Mouse (Mus musculus) forebrain, embryonic 16.5 days (tissue): ENCODE data around the gene Tbxas1. TPM values are rescaled to one million over a fixed set of nuclear protein-coding genes. Genes with fewer than 3 reads are reported as not detected.

Experiments used
- ATAC-seq: fragments of 200-750 bp; cut with Nextera tagmentation; 2 replicates; pipeline ENCODE4 v1.8.0; 2017; ENCODE audit warnings: mild to moderate bottlenecking, moderate library complexity
- H3K27ac ChIP-seq: fragments of 300-500 bp; sonication (generic); 2 replicates; pipeline ENCODE4 v1.5.1; 2014; ENCODE audit warnings: low read length, control low read depth
- H3K27me3 ChIP-seq: fragments of 300-500 bp; sonication (generic); replicated peaks from 2 replicates; pipeline ENCODE4 v1.6.1; 2014; ENCODE audit warnings: low read length; ENCODE audit not compliant: control insufficient read depth, insufficient read depth
- H3K36me3 ChIP-seq: fragments of 300-500 bp; sonication (generic); 2 replicates; pipeline ENCODE4 v1.6.1; 2014; ENCODE audit not compliant: control insufficient read depth, insufficient read depth
- H3K4me1 ChIP-seq: fragments of 300-500 bp; sonication (generic); replicated peaks from 2 replicates; pipeline ENCODE4 v1.6.1; 2014; ENCODE audit warnings: low read length; ENCODE audit not compliant: control insufficient read depth, insufficient read depth
- H3K4me2 ChIP-seq: fragments of 300-500 bp; sonication (generic); 2 replicates; pipeline ENCODE4 v1.6.1; 2014; ENCODE audit warnings: mild to moderate bottlenecking, low read length, control low read depth
- H3K4me3 ChIP-seq: fragments of 300-500 bp; sonication (generic); replicated peaks from 2 replicates; pipeline ENCODE4 v1.5.1; 2014; ENCODE audit warnings: mild to moderate bottlenecking, low read length, control low read depth
- H3K9ac ChIP-seq: fragments of 300-500 bp; sonication (generic); replicated peaks from 2 replicates; pipeline ENCODE4 v1.6.1; 2014; ENCODE audit warnings: low read depth, low read length, control low read depth
- H3K9me3 ChIP-seq: fragments of 300-500 bp; sonication (generic); 2 replicates; pipeline ENCODE4 v1.6.1; 2016; ENCODE audit warnings: low read length; ENCODE audit not compliant: control insufficient read depth
- WGBS: fragments of 180-500 bp; shearing (Covaris S2); extraction: QIAGEN DNeasy Blood & Tissue Kit; methylation state at CpG from one replicate; pipeline ENCODE4 v1.1.7; 2014; 5-methylcytosine and 5-hydroxymethylcytosine counted together
- polyA plus RNA-seq: library from polyadenylated mRNA; unstranded; fragments of >200 nt; fragmentation: Nextera tagmentation; extraction: Ambion mirVana; gene quantifications from 2 replicates; pipeline ENCODE4 v1.2.1, GENCODE M21; 2015

The Tbxas1 gene
- polyA plus RNA-seq, 1 experiment from 2014 or later = 1.1 TPM

DNA sequence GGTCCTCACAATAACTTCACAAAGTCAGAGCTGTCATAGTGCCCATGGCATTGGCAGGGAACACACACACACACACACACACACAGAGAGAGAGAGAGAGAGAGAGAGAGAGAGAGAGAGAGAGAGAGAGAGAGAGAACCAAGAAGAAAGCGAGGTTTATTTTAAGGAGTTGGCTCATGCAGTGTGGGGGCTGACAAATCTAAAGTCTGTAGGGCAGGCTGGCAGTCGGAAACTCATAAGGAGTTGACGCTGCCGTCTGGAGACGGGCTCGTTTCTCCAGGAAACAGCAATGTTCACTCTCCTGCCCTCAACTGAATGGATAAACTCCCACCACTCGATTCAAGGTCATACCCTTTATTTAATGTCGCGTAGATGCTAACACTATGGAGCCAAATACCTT is 165.2 kb downstream of the Tbxas1 start:
- Histone ChIP-seq H3K9ac (no peak overlapping the region), H3K4me3 (no peak overlapping the region), H3K27ac (no peak overlapping the region), H3K27me3 (no peaks in the 10 kb centered on the region), H3K4me2 (no peak overlapping the region), H3K4me1 (no peaks in the 10 kb centered on the region), H3K9me3 (no peaks in the 10 kb centered on the region), H3K36me3 (no peaks in the 10 kb centered on the region)
- ATAC-seq = no peak
- whole genome bisulfite sequencing = 79% methylated on average over 9 of the region's 9 CpGs

GRCm38 (mm10) chr6:39049141-39049540 is 173.9 kb downstream of the Tbxas1 start:
- Histone ChIP-seq H3K9ac (no peak overlapping the region), H3K4me1 (peaks cover 6% of the 10 kb centered on the region; the same call in 1 of the 2 replicates), H3K4me3 (no peak overlapping the region), H3K4me2 (no peak overlapping the region), H3K27me3 (no peaks in the 10 kb centered on the region), H3K36me3 (no peaks in the 10 kb centered on the region), H3K27ac (no peak overlapping the region), H3K9me3 (no peaks in the 10 kb centered on the region)
- ATAC-seq = no peak
- WGBS = 54% methylated on average over 5 of the region's 5 CpGs

- no peaks in the 10 kb centered on the region for H3K9me3 ChIP-seq
- WGBS = 88% methylated on average over 6 of the region's 6 CpGs
Observed at GRCm38 (mm10) chr6:39050836-39051235, 175.6 kb downstream of the Tbxas1 start.

GRCm38 (mm10) chr6:39051799-39052556 is 176.8 kb downstream of the Tbxas1 start:
- Histone ChIP-seq H3K27ac (no peak overlapping the region), H3K4me3 (no peak overlapping the region), H3K9ac (no peak overlapping the region), H3K4me2 (no peak overlapping the region), H3K36me3 (no peaks in the 10 kb centered on the region), H3K9me3 (no peaks in the 10 kb centered on the region), H3K27me3 (no peaks in the 10 kb centered on the region), H3K4me1 (peaks cover 24% of the 10 kb centered on the region)
- whole genome bisulfite sequencing = 81% methylated on average over 9 of the region's 9 CpGs
- no peak for ATAC-seq

More at GRCm38 (mm10) chr6:39050836-39051235, 175.6 kb downstream of the Tbxas1 start:
- H3K4me1 ChIP-seq = peaks cover 22% of the 10 kb centered on the region
- no peak overlapping the region for H3K9ac ChIP-seq
- no peak for ATAC-seq
- no peaks in the 10 kb centered on the region for H3K27me3 ChIP-seq
- H3K36me3 ChIP-seq = no peaks in the 10 kb centered on the region
- H3K4me2 ChIP-seq = no peak overlapping the region
- no peak overlapping the region for H3K27ac ChIP-seq
- no peak overlapping the region for H3K4me3 ChIP-seq

DNA sequence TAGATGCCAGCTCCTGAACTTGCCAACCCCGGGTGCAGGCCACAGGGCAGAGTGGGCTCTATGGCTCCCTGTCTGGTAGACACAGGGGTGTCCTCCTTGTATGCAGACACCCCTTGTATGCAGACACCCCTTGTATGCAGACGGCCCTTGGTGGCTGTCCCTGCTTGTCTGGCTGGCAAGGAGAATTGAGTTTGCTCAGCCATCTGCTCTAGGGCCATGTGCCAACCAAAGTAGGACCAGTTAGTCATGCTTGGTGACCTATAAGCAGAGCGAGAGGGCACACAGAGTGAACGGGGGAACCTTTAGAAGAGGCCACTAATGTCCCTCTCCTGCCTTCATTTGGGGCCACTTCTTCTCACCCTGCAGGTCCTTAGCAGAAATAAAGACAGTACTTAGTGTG is 177.4 kb downstream of the Tbxas1 start:
- 81% methylated on average over 4 of the region's 4 CpGs for WGBS
- no peaks in the 10 kb centered on the region for H3K27me3 ChIP-seq
- H3K4me3 ChIP-seq = no peak overlapping the region
- no peaks in the 10 kb centered on the region for H3K9me3 ChIP-seq
- H3K4me1 ChIP-seq = peaks cover 24% of the 10 kb centered on the region
- H3K9ac ChIP-seq = no peak overlapping the region
- H3K4me2 ChIP-seq = no peak overlapping the region
- no peak overlapping the region for H3K27ac ChIP-seq
- H3K36me3 ChIP-seq = no peaks in the 10 kb centered on the region
- ATAC-seq = no peak

GRCm38 (mm10) chr6:39054206-39054864 is 179.1 kb downstream of the Tbxas1 start:
- H3K9me3 ChIP-seq = no peaks in the 10 kb centered on the region
- 50% methylated on average over 13 of the region's 13 CpGs for WGBS
- H3K27ac ChIP-seq = 0 out of 2 replicates have a peak overlapping the region, but pooled peaks have one; percentile 20
- ATAC-seq = peak; percentile 81
- no peaks in the 10 kb centered on the region for H3K27me3 ChIP-seq
- H3K4me1 ChIP-seq = peaks cover 24% of the 10 kb centered on the region
- no peak overlapping the region for H3K9ac ChIP-seq
- no peaks in the 10 kb centered on the region for H3K36me3 ChIP-seq
- H3K4me3 ChIP-seq = no peak overlapping the region
- H3K4me2 ChIP-seq = no peak overlapping the region

DNA sequence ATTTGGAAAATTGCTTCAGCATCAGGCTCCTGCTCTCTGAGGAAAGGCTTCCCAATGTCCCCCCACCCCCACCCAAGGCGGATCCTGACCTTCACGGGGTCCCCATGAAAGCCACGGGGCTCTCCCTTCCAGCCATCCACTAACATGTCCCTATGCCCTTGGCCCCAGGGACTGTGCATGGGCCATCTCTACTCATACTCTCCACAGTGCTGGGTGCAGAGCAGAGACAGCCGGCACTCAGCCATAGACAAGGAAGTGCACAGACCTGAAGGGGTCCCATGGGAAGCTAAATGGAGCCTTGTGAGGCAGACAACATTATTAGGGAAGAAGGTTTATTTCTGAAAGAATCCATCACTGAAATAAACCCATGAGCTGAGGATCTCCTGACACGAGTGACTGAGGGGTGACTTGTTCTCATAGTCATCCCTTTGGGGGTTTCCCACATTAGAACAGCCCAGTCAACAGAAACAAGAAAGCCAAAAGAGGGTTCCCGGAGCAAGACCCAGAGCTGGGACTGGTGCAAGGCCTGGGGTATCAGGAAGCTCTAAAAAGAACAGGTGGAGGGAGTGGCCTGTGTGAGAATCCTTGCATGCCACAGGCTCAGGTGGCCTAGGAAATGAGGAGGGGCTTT is 179.8 kb downstream of the Tbxas1 start:
- H3K9me3 ChIP-seq = no peaks in the 10 kb centered on the region
- no peaks in the 10 kb centered on the region for H3K36me3 ChIP-seq
- H3K4me1 ChIP-seq = peaks cover 24% of the 10 kb centered on the region
- ATAC-seq = peak; percentile 46
- 62% methylated on average over 6 of the region's 6 CpGs for WGBS
- H3K4me3 ChIP-seq = no peak overlapping the region
- H3K9ac ChIP-seq = no peak overlapping the region
- no peak overlapping the region for H3K4me2 ChIP-seq
- no peak overlapping the region for H3K27ac ChIP-seq
- H3K27me3 ChIP-seq = no peaks in the 10 kb centered on the region

DNA sequence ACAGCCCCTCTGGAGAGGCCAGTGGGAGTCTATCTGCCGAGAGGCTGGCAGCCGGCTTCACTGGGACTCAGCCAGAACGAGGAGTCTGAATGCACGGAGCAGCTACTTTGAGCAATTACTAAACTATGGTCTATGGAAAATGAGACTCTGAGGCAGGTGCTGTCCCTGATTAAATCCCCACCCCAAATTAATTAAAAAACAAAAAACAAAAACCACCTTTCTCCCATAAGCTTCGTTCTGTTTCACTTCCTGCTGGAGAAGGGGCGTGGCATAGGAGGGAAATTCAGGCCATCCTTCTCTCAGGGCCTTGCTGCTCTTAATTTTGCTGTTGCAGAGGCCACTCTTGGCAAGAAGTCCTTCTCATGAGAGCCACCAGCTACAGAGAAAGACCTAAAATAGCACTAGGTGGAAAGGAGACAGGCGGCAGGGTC is 180.6 kb downstream of the Tbxas1 start:
- Histone ChIP-seq H3K27ac (no peak overlapping the region), H3K36me3 (no peaks in the 10 kb centered on the region), H3K9ac (no peak overlapping the region), H3K4me3 (no peak overlapping the region), H3K27me3 (no peaks in the 10 kb centered on the region), H3K4me1 (peaks cover 24% of the 10 kb centered on the region), H3K9me3 (no peaks in the 10 kb centered on the region), H3K4me2 (no peak overlapping the region)
- ATAC-seq = no peak
- WGBS = 32% methylated on average over 7 of the region's 7 CpGs

DNA sequence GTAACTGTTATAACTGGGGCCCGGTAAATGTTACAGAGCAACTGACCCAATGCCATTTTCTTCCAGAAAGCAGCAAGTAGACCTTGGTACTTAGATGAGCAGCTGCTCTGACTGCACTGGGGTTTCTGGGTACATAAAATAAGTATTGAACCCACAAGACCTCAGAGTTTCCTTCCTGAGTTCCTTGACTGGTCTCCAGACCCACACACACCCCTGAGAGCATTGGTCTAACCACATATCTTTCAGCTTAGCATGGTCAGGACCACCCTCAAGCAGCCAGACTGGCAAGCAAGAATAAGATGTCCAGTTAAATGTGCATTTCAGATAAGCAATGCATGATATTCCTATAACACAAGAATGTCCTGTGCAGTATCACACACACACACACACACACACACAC is 182.0 kb downstream of the Tbxas1 start:
- no peak overlapping the region for H3K4me2 ChIP-seq
- 90% methylated on average over 1 of the region's 1 CpGs for WGBS
- no peaks in the 10 kb centered on the region for H3K9me3 ChIP-seq
- H3K36me3 ChIP-seq = no peaks in the 10 kb centered on the region
- H3K4me3 ChIP-seq = no peak overlapping the region
- H3K27me3 ChIP-seq = no peaks in the 10 kb centered on the region
- no peak overlapping the region for H3K27ac ChIP-seq
- H3K9ac ChIP-seq = no peak overlapping the region
- no peak for ATAC-seq
- H3K4me1 ChIP-seq = peaks cover 26% of the 10 kb centered on the region
